Mouse (Mus musculus): ENCODE results near the gene Zdhhc19. TPM values are rescaled to one million over a fixed set of nuclear protein-coding genes. Genes with fewer than 3 reads are reported as not detected.

The Zdhhc19 gene
- polyA plus RNA-seq, 1 experiment from 2014 or later = not detected

- H3K27me3 ChIP-seq = no peaks in the 10 kb centered on the region
- WGBS = 95% methylated on average over 2 of the region's 2 CpGs
- no peak overlapping the region for H3K4me3 ChIP-seq
- no peak overlapping the region for H3K4me2 ChIP-seq (replicated peaks)
- H3K27ac ChIP-seq (replicated peaks) = no peak overlapping the region
- peaks cover 33% of the 10 kb centered on the region for H3K36me3 ChIP-seq
- H3K9ac ChIP-seq (replicated peaks) = no peak overlapping the region
- H3K4me1 ChIP-seq = no peaks in the 10 kb centered on the region
- ATAC-seq (ENCODE audit: low FRiP score, low read depth) = no peak
- H3K9me3 ChIP-seq = no peaks in the 10 kb centered on the region
Measured at GRCm38 (mm10) chr16:32463426-32463825, 32.6 kb upstream of the Zdhhc19 start.

GRCm38 (mm10) chr16:32464908-32465307 lies 31.2 kb upstream of the Zdhhc19 start:
- Histone ChIP-seq H3K27ac (replicated peaks) (no peak overlapping the region), H3K9ac (replicated peaks) (no peak overlapping the region), H3K27me3 (no peaks in the 10 kb centered on the region), H3K4me2 (replicated peaks) (no peak overlapping the region), H3K4me3 (no peak overlapping the region), H3K36me3 (peaks cover 29% of the 10 kb centered on the region), H3K4me1 (no peaks in the 10 kb centered on the region), H3K9me3 (no peaks in the 10 kb centered on the region)
- ATAC-seq (ENCODE audit: low FRiP score, low read depth) = no peak
- WGBS = 0% methylated on average over 1 of the region's 1 CpGs

GRCm38 (mm10) chr16:32468488-32468887 lies 27.6 kb upstream of the Zdhhc19 start:
- ATAC-seq (ENCODE audit: low FRiP score, low read depth) = no peak
- Histone ChIP-seq H3K36me3 (peaks cover 47% of the 10 kb centered on the region), H3K9me3 (no peaks in the 10 kb centered on the region), H3K27me3 (no peaks in the 10 kb centered on the region), H3K4me1 (no peaks in the 10 kb centered on the region), H3K4me3 (no peak overlapping the region), H3K27ac (replicated peaks) (no peak overlapping the region), H3K9ac (replicated peaks) (no peak overlapping the region), H3K4me2 (replicated peaks) (no peak overlapping the region)
- 94% methylated on average over 3 of the region's 3 CpGs for WGBS

GRCm38 (mm10) chr16:32469404-32470105 lies 26.5 kb upstream of the Zdhhc19 start:
- Histone ChIP-seq H3K9ac (replicated peaks) (no peak overlapping the region), H3K9me3 (no peaks in the 10 kb centered on the region), H3K4me3 (no peak overlapping the region), H3K27ac (replicated peaks) (no peak overlapping the region), H3K36me3 (peaks cover 44% of the 10 kb centered on the region), H3K4me1 (no peaks in the 10 kb centered on the region), H3K4me2 (replicated peaks) (no peak overlapping the region), H3K27me3 (no peaks in the 10 kb centered on the region)
- 84% methylated on average over 5 of the region's 5 CpGs for WGBS
- ATAC-seq (ENCODE audit: low FRiP score, low read depth) = no peak

GRCm38 (mm10) chr16:32472276-32473015 lies 23.6 kb upstream of the Zdhhc19 start:
- no peaks in the 10 kb centered on the region for H3K9me3 ChIP-seq
- 77% methylated on average over 7 of the region's 7 CpGs for WGBS
- no peak for ATAC-seq (ENCODE audit: low FRiP score, low read depth)
- peaks cover 37% of the 10 kb centered on the region for H3K36me3 ChIP-seq
- H3K27ac ChIP-seq (replicated peaks) = no peak overlapping the region
- no peak overlapping the region for H3K4me2 ChIP-seq (replicated peaks)
- no peak overlapping the region for H3K9ac ChIP-seq (replicated peaks)
- H3K4me3 ChIP-seq = no peak overlapping the region
- H3K27me3 ChIP-seq = no peaks in the 10 kb centered on the region
- no peaks in the 10 kb centered on the region for H3K4me1 ChIP-seq

GRCm38 (mm10) chr16:32477315-32477714 lies 18.8 kb upstream of the Zdhhc19 start:
- Histone ChIP-seq H3K9me3 (no peaks in the 10 kb centered on the region), H3K36me3 (peaks cover 9% of the 10 kb centered on the region), H3K4me2 (replicated peaks) (no peak overlapping the region), H3K27ac (replicated peaks) (no peak overlapping the region), H3K4me1 (no peaks in the 10 kb centered on the region), H3K4me3 (no peak overlapping the region), H3K9ac (replicated peaks) (no peak overlapping the region), H3K27me3 (no peaks in the 10 kb centered on the region)
- 87% methylated on average over 6 of the region's 6 CpGs for WGBS
- no peak for ATAC-seq (ENCODE audit: low FRiP score, low read depth)

GRCm38 (mm10) chr16:32479415-32479814 lies 16.6 kb upstream of the Zdhhc19 start:
- no peaks in the 10 kb centered on the region for H3K9me3 ChIP-seq
- no peak overlapping the region for H3K4me2 ChIP-seq (replicated peaks)
- H3K27ac ChIP-seq (replicated peaks) = no peak overlapping the region
- H3K36me3 ChIP-seq = no peaks in the 10 kb centered on the region
- H3K27me3 ChIP-seq = no peaks in the 10 kb centered on the region
- 84% methylated on average over 2 of the region's 2 CpGs for WGBS
- peaks cover 5% of the 10 kb centered on the region for H3K4me1 ChIP-seq
- no peak overlapping the region for H3K9ac ChIP-seq (replicated peaks)
- no peak overlapping the region for H3K4me3 ChIP-seq
- ATAC-seq (ENCODE audit: low FRiP score, low read depth) = no peak

- H3K4me3 ChIP-seq = no peak overlapping the region
- peaks cover 5% of the 10 kb centered on the region for H3K4me1 ChIP-seq
- 47% methylated on average over 7 of the region's 7 CpGs for WGBS
- no peak overlapping the region for H3K27ac ChIP-seq (replicated peaks)
- H3K36me3 ChIP-seq = no peaks in the 10 kb centered on the region
- no peaks in the 10 kb centered on the region for H3K27me3 ChIP-seq
- no peak for ATAC-seq (ENCODE audit: low FRiP score, low read depth)
- H3K9me3 ChIP-seq = no peaks in the 10 kb centered on the region
- no peak overlapping the region for H3K4me2 ChIP-seq (replicated peaks)
- no peak overlapping the region for H3K9ac ChIP-seq (replicated peaks)
Measured at GRCm38 (mm10) chr16:32484431-32484871, 11.6 kb upstream of the Zdhhc19 start.

GRCm38 (mm10) chr16:32485209-32485608 lies 10.9 kb upstream of the Zdhhc19 start:
- Histone ChIP-seq H3K27me3 (no peaks in the 10 kb centered on the region), H3K9me3 (no peaks in the 10 kb centered on the region), H3K4me2 (replicated peaks) (no peak overlapping the region), H3K4me1 (peaks cover 5% of the 10 kb centered on the region), H3K9ac (replicated peaks) (no peak overlapping the region), H3K36me3 (no peaks in the 10 kb centered on the region), H3K4me3 (no peak overlapping the region), H3K27ac (replicated peaks) (no peak overlapping the region)
- no peak for ATAC-seq (ENCODE audit: low FRiP score, low read depth)
- 70% methylated on average over 2 of the region's 2 CpGs for WGBS

- 83% methylated on average over 6 of the region's 6 CpGs for WGBS
- Histone ChIP-seq H3K9ac (replicated peaks) (no peak overlapping the region), H3K36me3 (no peaks in the 10 kb centered on the region), H3K4me1 (peaks cover 5% of the 10 kb centered on the region), H3K27ac (replicated peaks) (no peak overlapping the region), H3K27me3 (no peaks in the 10 kb centered on the region), H3K9me3 (no peaks in the 10 kb centered on the region), H3K4me2 (replicated peaks) (no peak overlapping the region), H3K4me3 (no peak overlapping the region)
- ATAC-seq (ENCODE audit: low FRiP score, low read depth) = no peak
Measured at GRCm38 (mm10) chr16:32486046-32486445, 10.0 kb upstream of the Zdhhc19 start.

- Histone ChIP-seq H3K36me3 (no peaks in the 10 kb centered on the region), H3K27me3 (no peaks in the 10 kb centered on the region), H3K4me1 (peaks cover 5% of the 10 kb centered on the region), H3K4me3 (no peak within 1 kb of the TSS), H3K27ac (replicated peaks) (no peak within 1 kb of the TSS), H3K9ac (replicated peaks) (no peak within 1 kb of the TSS), H3K4me2 (replicated peaks) (no peak within 1 kb of the TSS), H3K9me3 (no peaks in the 10 kb centered on the region)
- no peak for ATAC-seq (ENCODE audit: low FRiP score, low read depth)
- 63% methylated on average over 15 of the region's 15 CpGs for WGBS
Measured at GRCm38 (mm10) chr16:32487234-32488111, 8.6 kb upstream of the Zdhhc19 start, which contains the start of gene Slc51a. Slc51a (minus strand) TSS chr16:32487879.

GRCm38 (mm10) chr16:32488939-32489338 lies 7.1 kb upstream of the Zdhhc19 start:
- Histone ChIP-seq H3K9ac (replicated peaks) (no peak overlapping the region), H3K4me2 (replicated peaks) (no peak overlapping the region), H3K36me3 (no peaks in the 10 kb centered on the region), H3K4me3 (no peak overlapping the region), H3K27ac (replicated peaks) (no peak overlapping the region), H3K27me3 (no peaks in the 10 kb centered on the region), H3K9me3 (no peaks in the 10 kb centered on the region), H3K4me1 (peaks cover 5% of the 10 kb centered on the region)
- no peak for ATAC-seq (ENCODE audit: low FRiP score, low read depth)
- WGBS = 94% methylated on average over 3 of the region's 3 CpGs

Measured in midbrain, embryonic 12.5 days (tissue).